Mouse (Mus musculus) forebrain, embryonic 16.5 days (tissue): ENCODE results near the gene Mcemp1. TPM values are rescaled to one million over a fixed set of nuclear protein-coding genes. Genes with fewer than 3 reads are reported as not detected.

Experiments used
- ATAC-seq: fragments of 200-750 bp; cut with Nextera tagmentation; 2 replicates; pipeline ENCODE4 v1.8.0; 2017; ENCODE audit warnings: mild to moderate bottlenecking, moderate library complexity
- H3K27ac ChIP-seq: fragments of 300-500 bp; sonication (generic); 2 replicates; pipeline ENCODE4 v1.5.1; 2014; ENCODE audit warnings: low read length, control low read depth
- H3K27me3 ChIP-seq: fragments of 300-500 bp; sonication (generic); replicated peaks from 2 replicates; pipeline ENCODE4 v1.6.1; 2014; ENCODE audit warnings: low read length; ENCODE audit not compliant: control insufficient read depth, insufficient read depth
- H3K36me3 ChIP-seq: fragments of 300-500 bp; sonication (generic); 2 replicates; pipeline ENCODE4 v1.6.1; 2014; ENCODE audit not compliant: control insufficient read depth, insufficient read depth
- H3K4me1 ChIP-seq: fragments of 300-500 bp; sonication (generic); replicated peaks from 2 replicates; pipeline ENCODE4 v1.6.1; 2014; ENCODE audit warnings: low read length; ENCODE audit not compliant: control insufficient read depth, insufficient read depth
- H3K4me2 ChIP-seq: fragments of 300-500 bp; sonication (generic); 2 replicates; pipeline ENCODE4 v1.6.1; 2014; ENCODE audit warnings: mild to moderate bottlenecking, low read length, control low read depth
- H3K4me3 ChIP-seq: fragments of 300-500 bp; sonication (generic); replicated peaks from 2 replicates; pipeline ENCODE4 v1.5.1; 2014; ENCODE audit warnings: mild to moderate bottlenecking, low read length, control low read depth
- H3K9ac ChIP-seq: fragments of 300-500 bp; sonication (generic); replicated peaks from 2 replicates; pipeline ENCODE4 v1.6.1; 2014; ENCODE audit warnings: low read depth, low read length, control low read depth
- H3K9me3 ChIP-seq: fragments of 300-500 bp; sonication (generic); 2 replicates; pipeline ENCODE4 v1.6.1; 2016; ENCODE audit warnings: low read length; ENCODE audit not compliant: control insufficient read depth
- WGBS: fragments of 180-500 bp; shearing (Covaris S2); extraction: QIAGEN DNeasy Blood & Tissue Kit; methylation state at CpG from one replicate; pipeline ENCODE4 v1.1.7; 2014; 5-methylcytosine and 5-hydroxymethylcytosine counted together
- polyA plus RNA-seq: library from polyadenylated mRNA; unstranded; fragments of >200 nt; fragmentation: Nextera tagmentation; extraction: Ambion mirVana; gene quantifications from 2 replicates; pipeline ENCODE4 v1.2.1, GENCODE M21; 2015

The Mcemp1 gene
- polyA plus RNA-seq, result not detected in 2 replicates

DNA sequence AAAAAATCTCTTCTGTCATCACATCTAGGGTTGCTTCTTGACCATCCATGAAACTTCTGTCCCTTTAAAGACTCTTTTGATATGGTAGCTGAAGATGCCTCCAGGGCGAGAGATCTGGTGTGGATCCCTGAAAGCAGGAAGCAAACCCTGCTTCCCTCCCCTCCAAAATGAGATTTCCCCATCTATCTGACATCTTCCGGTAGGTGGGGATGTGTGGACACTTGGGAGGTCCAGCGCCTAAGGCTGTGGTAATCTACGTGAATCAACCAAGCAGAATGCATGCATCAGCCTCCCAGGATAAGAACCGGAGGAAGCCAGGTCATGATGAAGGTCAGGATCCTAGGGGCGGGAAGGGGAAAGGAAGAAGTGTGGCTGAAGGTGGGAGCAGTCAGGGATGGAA, at the start of gene Mcemp1:
TSS of gene Mcemp1 (plus strand) at position 248 of the 400 bp plus-strand sequence.
- H3K27ac ChIP-seq, result no peak within 1 kb of the TSS
- 81% methylated on average over 6 of the region's 6 CpGs for WGBS
- H3K4me2 ChIP-seq, result no peak within 1 kb of the TSS
- no peaks in the 10 kb centered on the region for H3K27me3 ChIP-seq
- no peak within 1 kb of the TSS for H3K4me3 ChIP-seq
- no peaks in the 10 kb centered on the region for H3K36me3 ChIP-seq
- no peak within 1 kb of the TSS for H3K9ac ChIP-seq
- ATAC-seq, result no peak
- H3K4me1 ChIP-seq, result no peaks in the 10 kb centered on the region
- H3K9me3 ChIP-seq, result no peaks in the 10 kb centered on the region

DNA sequence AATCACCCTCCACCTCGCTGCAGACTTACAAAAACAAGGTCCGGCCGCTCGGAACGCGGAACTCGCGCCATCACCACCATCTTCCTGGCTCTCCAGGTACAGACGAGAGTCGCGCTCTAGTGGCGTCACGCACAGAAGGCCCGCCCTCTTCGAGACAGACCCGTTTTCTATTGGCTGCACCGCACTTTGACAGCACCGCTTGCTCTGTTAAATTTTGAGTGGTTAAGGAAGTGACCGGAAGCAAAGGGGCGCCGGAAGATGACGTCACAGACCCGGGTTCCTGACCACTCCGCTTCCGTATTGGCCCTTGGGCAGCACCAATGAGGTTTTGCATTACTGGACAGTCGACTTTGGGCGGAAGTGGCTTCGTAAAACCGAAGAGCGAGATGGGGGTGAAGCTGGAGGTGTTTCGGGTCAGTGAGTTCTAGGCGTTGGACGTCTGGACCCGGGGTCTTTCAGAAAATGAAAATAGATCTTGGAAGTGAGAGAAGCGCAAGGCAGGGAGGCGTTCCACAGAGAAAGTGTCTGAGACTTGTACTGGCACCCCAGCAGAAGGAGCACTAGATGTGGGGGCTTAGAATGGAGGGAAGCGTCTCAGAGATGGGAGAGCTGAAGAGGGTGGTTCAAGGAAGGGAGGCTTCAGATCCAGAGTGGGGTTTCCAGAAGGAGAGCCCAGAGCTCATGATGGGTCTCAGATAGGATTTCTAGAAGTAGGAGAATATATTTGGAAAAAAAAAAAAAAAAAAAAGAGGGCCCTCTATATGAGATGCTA, 44.2 kb upstream of the Mcemp1 start, which contains the start of the genes Xab2 and Pet100:
TSS of gene Xab2 (minus strand) at position 118 of the 772 bp plus-strand sequence.
TSS of gene Pet100 (plus strand) at position 350 of the 772 bp plus-strand sequence.
- WGBS, result under 1% methylated on average over 37 of the region's 37 CpGs
- no peaks in the 10 kb centered on the region for H3K27me3 ChIP-seq
- peaks cover 20% of the 10 kb centered on the region for H3K4me1 ChIP-seq
- H3K4me3 ChIP-seq, result peak within 1 kb of the TSS; percentile 55
- no peaks in the 10 kb centered on the region for H3K9me3 ChIP-seq
- peak; percentile 97 for ATAC-seq
- H3K4me2 ChIP-seq, result peak within 1 kb of the TSS; percentile 88
- H3K9ac ChIP-seq, result peak within 1 kb of the TSS; percentile 70
- peaks cover 14% of the 10 kb centered on the region for H3K36me3 ChIP-seq
- no peak within 1 kb of the TSS for H3K27ac ChIP-seq

DNA sequence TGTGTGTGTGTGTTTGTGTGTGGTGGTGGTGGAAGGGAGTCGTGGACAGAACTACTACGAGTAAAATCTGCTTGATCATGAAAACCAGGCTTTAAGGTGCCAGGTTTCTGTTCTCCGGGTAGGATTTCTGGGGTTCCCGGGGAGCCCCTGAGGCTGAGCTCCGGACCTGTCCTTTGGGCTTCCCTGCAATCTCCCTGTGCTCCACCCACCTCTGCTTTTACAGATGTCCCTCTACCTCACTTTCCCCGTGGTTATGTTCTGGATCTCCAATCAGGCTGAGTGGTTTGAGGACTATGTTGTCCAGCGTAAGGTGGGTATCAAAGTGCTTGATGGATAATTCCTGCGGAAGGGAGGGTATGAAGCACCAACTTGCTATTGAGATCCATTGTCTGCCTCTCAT, 43.4 kb upstream of the Mcemp1 start:
- peak overlapping the region; percentile 55 for H3K4me3 ChIP-seq
- no peak overlapping the region for H3K27ac ChIP-seq
- peak overlapping the region; percentile 86 for H3K4me2 ChIP-seq
- H3K27me3 ChIP-seq, result no peaks in the 10 kb centered on the region
- peaks cover 20% of the 10 kb centered on the region for H3K4me1 ChIP-seq
- peak overlapping the region; percentile 70; the same call in 1 of the 2 replicates for H3K9ac ChIP-seq
- no peaks in the 10 kb centered on the region for H3K9me3 ChIP-seq
- no peak for ATAC-seq
- 69% methylated on average over 8 of the region's 8 CpGs for WGBS
- H3K36me3 ChIP-seq, result peaks cover 9% of the 10 kb centered on the region

DNA sequence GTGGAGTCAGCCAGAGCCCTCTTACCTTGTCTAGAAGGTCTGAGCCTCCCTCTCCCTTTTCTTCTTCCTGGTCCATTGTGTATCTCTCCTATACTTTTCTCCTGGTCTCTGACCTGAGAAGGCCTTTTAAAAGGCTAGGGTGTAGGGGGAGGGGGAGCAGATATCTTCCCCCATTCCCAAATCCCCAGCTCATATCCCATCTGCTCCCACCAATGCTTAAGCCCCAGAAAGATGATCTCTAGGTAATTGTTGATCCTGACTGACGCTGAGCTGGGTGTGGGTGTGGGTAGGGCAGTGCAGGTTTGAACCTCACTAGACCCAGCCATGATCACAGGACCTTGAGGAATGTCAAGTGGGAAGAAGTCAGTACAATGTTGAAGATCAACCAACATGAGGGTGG, 40.1 kb upstream of the Mcemp1 start, which contains the start of gene Pcp2:
TSS of gene Pcp2 (minus strand) at position 101 of the 400 bp plus-strand sequence.
- H3K4me3 ChIP-seq, result no peak within 1 kb of the TSS
- H3K27ac ChIP-seq, result no peak within 1 kb of the TSS
- no peak within 1 kb of the TSS for H3K4me2 ChIP-seq
- no peaks in the 10 kb centered on the region for H3K9me3 ChIP-seq
- 0 out of 2 replicates have a peak, but pooled peaks cover 2% of the 10 kb centered on the region for H3K27me3 ChIP-seq
- H3K36me3 ChIP-seq, result no peaks in the 10 kb centered on the region; the same call in 1 of the 2 replicates
- H3K9ac ChIP-seq, result no peak within 1 kb of the TSS
- H3K4me1 ChIP-seq, result peaks cover 11% of the 10 kb centered on the region
- WGBS, result 65% methylated on average over 1 of the region's 1 CpGs
- ATAC-seq, result no peak

DNA sequence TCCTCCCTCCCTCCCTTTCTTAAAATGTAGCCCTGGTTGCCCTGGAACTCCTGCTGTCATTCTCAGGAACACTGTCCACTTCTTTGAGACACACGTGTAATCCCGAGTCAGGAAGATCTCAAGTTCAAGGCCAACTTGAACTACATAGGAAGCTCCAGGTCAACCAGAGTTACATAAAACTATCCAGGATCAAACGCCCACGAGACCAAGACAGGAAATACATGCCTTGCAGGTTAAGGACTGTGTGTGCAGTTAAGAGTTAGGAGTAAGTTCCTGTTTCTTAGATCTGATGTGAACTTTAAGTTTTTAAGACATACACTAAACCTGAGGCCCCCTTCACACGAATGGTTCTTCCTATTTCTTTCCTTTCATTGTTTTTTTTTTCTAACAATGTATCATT, 38.6 kb upstream of the Mcemp1 start:
- no peak for ATAC-seq
- H3K27me3 ChIP-seq, result 0 out of 2 replicates have a peak, but pooled peaks cover 2% of the 10 kb centered on the region
- WGBS, result 60% methylated on average over 5 of the region's 5 CpGs

DNA sequence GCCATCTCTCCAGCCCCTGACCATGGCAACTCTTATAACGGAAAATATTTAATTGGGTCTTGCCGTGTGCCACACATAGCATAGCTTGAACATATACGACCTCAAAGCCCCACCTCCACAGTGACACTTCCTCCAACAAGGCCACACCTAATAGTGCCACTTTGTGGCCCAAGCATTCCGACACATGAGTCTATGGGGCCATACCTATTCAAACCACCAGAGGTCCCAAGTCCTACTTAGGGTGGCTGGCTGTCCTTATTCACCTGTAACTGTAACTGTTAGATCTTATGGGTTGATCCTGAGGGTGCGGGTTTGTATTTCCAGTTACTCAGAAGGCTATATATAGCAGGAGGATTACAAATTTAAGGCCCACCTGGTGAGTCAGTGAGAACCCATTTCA, 37.5 kb upstream of the Mcemp1 start:
- Histone ChIP-seq H3K27me3 (0 out of 2 replicates have a peak, but pooled peaks cover 2% of the 10 kb centered on the region), H3K36me3 (no peaks in the 10 kb centered on the region; the same call in 1 of the 2 replicates), H3K4me1 (peaks cover 7% of the 10 kb centered on the region; the same call in 1 of the 2 replicates), H3K9ac (no peak overlapping the region), H3K27ac (no peak overlapping the region), H3K9me3 (no peaks in the 10 kb centered on the region), H3K4me2 (no peak overlapping the region), H3K4me3 (no peak overlapping the region)
- ATAC-seq, result no peak
- WGBS, result 30% methylated on average over 5 of the region's 5 CpGs

More for the DNA sequence above, 38.6 kb upstream of the Mcemp1 start:
- no peak overlapping the region for H3K9ac ChIP-seq
- no peaks in the 10 kb centered on the region; the same call in 1 of the 2 replicates for H3K36me3 ChIP-seq
- H3K4me2 ChIP-seq, result no peak overlapping the region
- peaks cover 12% of the 10 kb centered on the region for H3K4me1 ChIP-seq
- no peak overlapping the region for H3K27ac ChIP-seq
- no peaks in the 10 kb centered on the region for H3K9me3 ChIP-seq
- H3K4me3 ChIP-seq, result no peak overlapping the region

DNA sequence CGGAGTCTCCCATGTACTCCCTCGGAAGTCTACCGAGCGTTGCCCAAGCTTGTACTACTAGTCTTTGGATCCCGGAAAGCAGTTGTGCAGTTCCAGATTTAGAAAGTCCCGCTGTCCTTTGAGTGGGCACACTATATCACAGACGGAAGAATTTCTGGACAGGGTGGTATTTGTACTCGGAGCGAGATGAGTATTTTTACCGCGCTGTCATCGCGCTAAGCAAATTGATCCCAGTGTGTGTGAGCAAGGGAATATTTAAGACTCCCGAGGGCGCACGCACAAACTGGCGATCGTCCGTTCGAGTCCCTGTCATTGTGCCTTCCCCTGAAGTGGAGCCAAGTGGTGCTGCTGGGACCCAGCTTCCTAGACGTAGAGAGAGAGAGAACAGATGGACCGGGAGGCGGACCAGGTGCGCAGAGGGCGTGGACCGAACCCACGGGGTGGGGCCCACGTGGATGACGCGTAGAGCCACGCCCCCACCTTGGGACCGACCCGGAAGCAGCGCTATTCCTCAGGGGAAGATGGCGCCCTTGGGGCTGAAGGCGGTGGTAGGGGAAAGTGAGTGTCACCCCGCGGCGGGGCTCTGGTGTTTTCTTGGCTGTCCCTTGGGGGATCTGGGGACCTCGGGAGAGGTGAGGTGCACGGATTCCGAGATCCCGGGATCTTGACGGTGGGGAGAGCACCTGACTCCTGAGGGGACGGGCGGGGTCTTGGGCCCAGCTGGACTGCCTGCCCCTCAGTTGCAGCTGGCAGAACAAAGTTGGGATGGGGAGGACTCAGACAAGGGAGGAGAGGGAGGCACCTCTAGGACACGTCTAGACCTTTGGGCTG, 34.7 kb upstream of the Mcemp1 start, which contains the start of gene Stxbp2:
TSS of gene Stxbp2 (plus strand) at position 309 of the 831 bp plus-strand sequence.
- WGBS, result 5% methylated on average over 47 of the region's 47 CpGs
- ATAC-seq, result peak; percentile 87

DNA sequence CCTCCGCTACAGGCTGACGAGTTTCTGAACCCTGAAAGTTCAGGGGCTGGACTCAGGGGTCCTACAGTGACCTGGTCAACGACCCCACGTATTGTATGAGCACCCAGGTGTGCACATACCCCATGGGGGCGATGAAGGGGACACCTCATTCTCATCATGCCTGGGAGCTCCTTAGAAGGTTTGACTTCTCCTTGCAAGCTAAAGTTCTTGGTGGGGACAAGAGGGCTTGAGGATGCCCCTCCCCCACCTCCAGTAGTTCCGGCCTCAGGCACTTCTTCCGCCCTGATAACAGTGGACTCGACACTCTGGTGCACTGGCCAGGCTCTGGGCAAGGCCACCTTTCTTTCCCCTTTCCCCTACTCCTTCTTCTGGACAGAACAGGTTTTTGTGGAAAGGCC, 34.1 kb upstream of the Mcemp1 start:
- Histone ChIP-seq H3K4me2 (peak overlapping the region; percentile 63), H3K4me3 (peak overlapping the region; percentile 54), H3K27ac (no peak overlapping the region), H3K27me3 (0 out of 2 replicates have a peak, but pooled peaks cover 2% of the 10 kb centered on the region), H3K36me3 (no peaks in the 10 kb centered on the region), H3K4me1 (peaks cover 7% of the 10 kb centered on the region; the same call in 1 of the 2 replicates), H3K9ac (peak overlapping the region; percentile 56), H3K9me3 (no peaks in the 10 kb centered on the region)
- 13% methylated on average over 8 of the region's 8 CpGs for WGBS
- ATAC-seq, result no peak

More for the DNA sequence above, 34.7 kb upstream of the Mcemp1 start, which contains the start of gene Stxbp2:
- Histone ChIP-seq H3K36me3 (no peaks in the 10 kb centered on the region), H3K27ac (no peak within 1 kb of the TSS), H3K9me3 (no peaks in the 10 kb centered on the region), H3K9ac (peak within 1 kb of the TSS; percentile 56), H3K4me2 (peak within 1 kb of the TSS; percentile 63), H3K27me3 (0 out of 2 replicates have a peak, but pooled peaks cover 2% of the 10 kb centered on the region), H3K4me3 (peak within 1 kb of the TSS; percentile 54), H3K4me1 (peaks cover 7% of the 10 kb centered on the region; the same call in 1 of the 2 replicates)
